Mouse (Mus musculus) brain, embryonic 14.5 days (tissue): ENCODE results near the gene Neurl1a. TPM values are rescaled to one million over a fixed set of nuclear protein-coding genes. Genes with fewer than 3 reads are reported as not detected.
A peak's percentile ranks its signal among the peaks of the same experiment; 100 is the strongest.

Source experiments
- DNase-seq: peaks from one replicate; pipeline ENCODE4 v3.0.0-alpha.2; 2011; ENCODE audit warnings: low read depth
- CTCF ChIP-seq: fragments of 200-500 bp; IDR thresholded peaks from 2 replicates; pipeline ENCODE4 v1.5.1; 2012; ENCODE audit warnings: inconsistent platforms, mild to moderate bottlenecking, moderate library complexity, borderline replicate concordance; ENCODE audit not compliant: insufficient read depth, insufficient read length; ENCODE audit errors: extremely low read depth
- POLR2A ChIP-seq: fragments of 200-500 bp; IDR thresholded peaks from 2 replicates; pipeline ENCODE4 v1.6.1; 2012; ENCODE audit warnings: mild to moderate bottlenecking, inconsistent platforms, borderline replicate concordance; ENCODE audit not compliant: poor library complexity, insufficient read depth, insufficient read length, severe bottlenecking; ENCODE audit errors: extremely low read depth
- polyA plus RNA-seq: library from polyadenylated mRNA; depleted of rRNA; stranded (reverse); fragments of >200 nt; gene quantifications from 2 replicates; pipeline ENCODE4 v1.2.3, GENCODE M21; 2012

The Neurl1a gene
- polyA plus RNA-seq, 1 experiment, result 22.2 TPM

- TF ChIP-seq POLR2A (no peak), CTCF (peak; percentile 89)
- DNase-seq, result peak; percentile 81
These were observed 85.9 kb downstream of the Neurl1a start for GRCm38 (mm10) chr19:47264322-47265092.

GRCm38 (mm10) chr19:47266070-47266801 lies 87.6 kb downstream of the Neurl1a start:
- TF ChIP-seq CTCF (no peak), POLR2A (no peak)

GRCm38 (mm10) chr19:47267066-47267465 lies 88.4 kb downstream of the Neurl1a start:
- no peak for TF ChIP-seq POLR2A
- TF ChIP-seq CTCF, result no peak
- no peak for DNase-seq

More at GRCm38 (mm10) chr19:47266070-47266801, 87.6 kb downstream of the Neurl1a start:
- no peak for DNase-seq

GRCm38 (mm10) chr19:47269729-47270128 lies 91.1 kb downstream of the Neurl1a start:
- peak; percentile 32 for DNase-seq
- TF ChIP-seq POLR2A (no peak), CTCF (peak; percentile 65; the same call in 1 of the 2 replicates)

- no peak for TF ChIP-seq CTCF
- TF ChIP-seq POLR2A, result no peak
These were observed 91.9 kb downstream of the Neurl1a start for GRCm38 (mm10) chr19:47270520-47270919.

GRCm38 (mm10) chr19:47276730-47277129 lies 98.1 kb downstream of the Neurl1a start:
- no peak for TF ChIP-seq CTCF
- no peak for TF ChIP-seq POLR2A
- no peak for DNase-seq

More at GRCm38 (mm10) chr19:47270520-47270919, 91.9 kb downstream of the Neurl1a start:
- no peak for DNase-seq

GRCm38 (mm10) chr19:47279372-47279771 lies 100.8 kb downstream of the Neurl1a start:
- TF ChIP-seq POLR2A (no peak), CTCF (no peak)
- no peak for DNase-seq

GRCm38 (mm10) chr19:47279788-47280532 lies 101.3 kb downstream of the Neurl1a start:
- no peak for TF ChIP-seq POLR2A
- TF ChIP-seq CTCF, result no peak
- peak; percentile 85 for DNase-seq

- no peak for TF ChIP-seq POLR2A
- no peak for TF ChIP-seq CTCF
These were observed 102.3 kb downstream of the Neurl1a start for GRCm38 (mm10) chr19:47280894-47281293.

GRCm38 (mm10) chr19:47282050-47282454 lies 103.4 kb downstream of the Neurl1a start:
- TF ChIP-seq CTCF, result no peak
- TF ChIP-seq POLR2A, result no peak
- DNase-seq, result no peak

More at GRCm38 (mm10) chr19:47280894-47281293, 102.3 kb downstream of the Neurl1a start:
- no peak for DNase-seq

- no peak for DNase-seq
- no peak for TF ChIP-seq POLR2A
- no peak for TF ChIP-seq CTCF
These were observed 104.1 kb downstream of the Neurl1a start for GRCm38 (mm10) chr19:47282688-47283215.

GRCm38 (mm10) chr19:47285581-47285980 lies 107.0 kb downstream of the Neurl1a start:
- no peak for TF ChIP-seq CTCF
- no peak for DNase-seq
